Mouse (Mus musculus) cerebellum, adult 11-12 months (tissue): ENCODE results near the gene Rasgef1b.

Experiments used
- DNase-seq: peaks from one replicate; pipeline ENCODE4 v3.0.0; 2022

Gene Rasgef1b

GRCm38 (mm10) chr5:99348257-99348849 is 380.5 kb downstream of the Rasgef1b start:
- DNase-seq = peak; percentile 84

- DNase-seq = no peak
Measured at GRCm38 (mm10) chr5:99342527-99342926, 386.3 kb downstream of the Rasgef1b start.

GRCm38 (mm10) chr5:99340311-99340989 is 388.4 kb downstream of the Rasgef1b start:
- no peak for DNase-seq

GRCm38 (mm10) chr5:99339790-99340189 is 389.1 kb downstream of the Rasgef1b start:
- DNase-seq = no peak

DNA sequence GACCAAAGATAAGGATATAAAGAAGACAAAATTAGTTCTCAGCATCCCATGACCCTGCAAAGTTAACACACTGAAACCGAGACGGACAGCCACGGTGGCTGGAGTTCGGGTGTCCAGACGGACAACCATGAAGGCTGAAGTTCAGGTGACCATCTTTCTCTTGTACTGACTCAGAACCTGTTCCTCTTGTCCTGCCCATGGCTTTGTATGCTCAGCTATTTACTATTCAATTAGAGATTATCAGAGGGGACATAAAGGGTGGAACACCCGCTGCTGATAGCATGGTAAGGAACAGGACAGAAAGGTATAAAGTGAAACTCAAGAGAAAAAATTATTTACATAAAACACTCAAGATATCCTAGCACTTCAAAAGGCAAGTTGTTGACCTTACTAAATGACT is 390.0 kb downstream of the Rasgef1b start:
- DNase-seq = no peak

GRCm38 (mm10) chr5:99336427-99336826 is 392.4 kb downstream of the Rasgef1b start:
- no peak for DNase-seq

DNA sequence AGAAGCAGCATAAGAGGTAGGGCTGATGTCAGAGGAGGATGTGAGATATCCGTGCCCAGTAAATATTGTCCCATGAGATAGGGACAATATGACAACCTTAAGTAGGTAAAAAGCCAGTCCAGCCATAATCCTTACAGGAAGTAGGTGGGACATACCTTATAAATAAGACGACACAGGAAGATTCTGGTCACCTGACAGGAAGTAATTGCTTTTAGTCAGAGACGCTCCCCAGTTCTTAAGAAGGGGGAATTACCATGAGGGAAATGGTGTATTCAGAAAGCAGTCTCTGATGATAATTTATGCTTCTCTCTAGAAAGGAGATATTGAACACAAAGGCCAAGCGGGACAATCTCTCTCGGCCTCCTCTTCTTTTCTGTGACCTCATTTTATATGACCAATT is 394.8 kb downstream of the Rasgef1b start:
- no peak for DNase-seq

DNA sequence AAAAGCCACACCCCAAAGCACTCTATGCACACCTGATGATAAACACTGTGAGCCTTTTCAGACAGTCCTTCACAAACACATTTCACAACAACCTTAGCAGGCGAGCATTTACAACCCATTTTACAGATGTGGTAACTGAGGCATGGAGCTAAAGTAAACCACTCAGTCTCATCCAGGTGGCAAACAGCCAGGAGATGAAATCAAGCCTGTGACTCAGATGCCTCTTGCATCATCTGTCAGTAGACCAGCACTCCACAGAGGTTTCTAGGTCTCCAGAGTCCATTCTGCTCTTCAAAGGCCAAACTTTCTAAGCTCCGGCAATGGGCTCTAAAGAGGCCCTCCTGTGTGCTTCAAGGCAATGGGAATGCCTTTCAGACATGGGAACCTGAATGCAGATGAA is 396.8 kb downstream of the Rasgef1b start:
- DNase-seq = no peak

DNA sequence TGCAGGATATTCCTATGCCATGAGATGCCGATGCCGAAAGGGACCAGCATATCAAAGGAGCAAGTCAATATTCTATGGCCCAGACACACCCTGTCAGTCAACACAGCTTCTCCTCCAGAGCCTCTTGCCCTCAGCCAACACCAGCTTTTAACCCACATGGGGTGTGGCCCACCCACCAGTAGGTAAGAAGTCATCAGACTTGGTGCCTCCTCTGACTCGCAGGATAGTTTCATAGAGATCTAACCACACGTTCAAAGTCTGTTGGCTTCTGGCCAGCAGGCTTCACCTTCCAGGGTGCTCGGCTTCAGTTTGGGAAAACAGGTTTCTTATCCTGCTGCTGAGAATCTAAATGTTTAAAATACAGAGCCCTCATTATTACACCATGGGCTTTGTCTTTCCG is 399.8 kb downstream of the Rasgef1b start:
- no peak for DNase-seq

- DNase-seq = no peak
Measured at GRCm38 (mm10) chr5:99327019-99327418, 401.8 kb downstream of the Rasgef1b start.

DNA sequence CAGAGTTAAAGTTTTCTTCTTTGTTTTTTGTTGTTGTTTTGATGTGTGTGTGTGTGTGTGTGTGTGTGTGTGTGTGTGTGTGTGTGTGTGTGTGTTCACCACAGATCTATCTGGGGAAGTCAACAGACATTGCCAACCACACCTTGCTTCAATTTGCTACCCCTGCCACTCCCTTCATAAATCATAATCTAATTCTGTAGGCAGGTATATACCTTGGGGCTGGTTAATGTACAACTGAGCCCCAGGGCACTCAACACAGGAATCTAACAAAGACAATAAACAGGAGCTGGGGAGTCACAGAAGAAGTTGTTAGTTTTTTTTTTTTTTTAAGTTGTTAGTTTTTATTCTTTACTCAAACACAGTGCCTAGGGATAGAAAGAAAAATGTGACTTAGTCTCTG is 403.6 kb downstream of the Rasgef1b start:
- DNase-seq = no peak

GRCm38 (mm10) chr5:99320783-99321182 is 408.1 kb downstream of the Rasgef1b start:
- DNase-seq = no peak

DNA sequence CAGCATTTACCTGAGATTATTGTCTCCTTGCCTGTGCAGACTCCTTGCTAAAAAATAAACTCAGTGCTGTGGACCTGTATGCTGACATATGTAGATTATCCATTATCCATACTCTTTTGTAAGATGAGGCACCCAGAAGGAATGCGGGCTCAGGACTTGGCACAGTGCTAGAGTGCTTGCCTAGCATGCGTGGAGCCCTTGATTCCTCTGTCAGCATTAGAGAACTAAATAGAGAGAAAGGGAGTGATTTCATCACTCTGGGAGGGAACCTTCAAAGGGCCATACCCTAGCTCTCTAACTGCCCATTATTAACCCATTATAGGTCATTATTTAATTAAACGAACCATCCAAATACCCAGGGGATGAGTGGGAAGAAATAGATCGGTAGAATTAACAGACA is 430.9 kb downstream of the Rasgef1b start:
- DNase-seq = no peak

DNA sequence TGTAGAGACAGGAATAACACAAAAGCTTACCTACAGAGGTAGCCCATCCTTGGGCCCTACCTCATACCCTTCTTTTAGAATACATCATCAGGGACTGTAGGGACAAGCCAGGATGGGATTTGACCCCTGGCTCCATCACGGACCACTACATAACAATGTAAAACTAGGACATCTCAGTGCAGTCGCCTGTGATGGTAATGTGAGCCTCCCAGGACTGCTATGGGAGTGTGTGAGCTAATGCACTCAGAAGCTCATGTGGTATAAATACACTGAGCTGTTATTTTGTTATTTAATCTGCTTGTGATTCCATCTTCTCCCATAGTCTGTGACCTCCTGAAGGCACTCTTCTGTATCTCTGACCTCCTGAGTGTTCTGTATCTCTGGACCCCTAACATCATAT is 432.5 kb downstream of the Rasgef1b start:
- DNase-seq = no peak

- DNase-seq = no peak
Measured at GRCm38 (mm10) chr5:99292287-99292851, 436.5 kb downstream of the Rasgef1b start.

DNA sequence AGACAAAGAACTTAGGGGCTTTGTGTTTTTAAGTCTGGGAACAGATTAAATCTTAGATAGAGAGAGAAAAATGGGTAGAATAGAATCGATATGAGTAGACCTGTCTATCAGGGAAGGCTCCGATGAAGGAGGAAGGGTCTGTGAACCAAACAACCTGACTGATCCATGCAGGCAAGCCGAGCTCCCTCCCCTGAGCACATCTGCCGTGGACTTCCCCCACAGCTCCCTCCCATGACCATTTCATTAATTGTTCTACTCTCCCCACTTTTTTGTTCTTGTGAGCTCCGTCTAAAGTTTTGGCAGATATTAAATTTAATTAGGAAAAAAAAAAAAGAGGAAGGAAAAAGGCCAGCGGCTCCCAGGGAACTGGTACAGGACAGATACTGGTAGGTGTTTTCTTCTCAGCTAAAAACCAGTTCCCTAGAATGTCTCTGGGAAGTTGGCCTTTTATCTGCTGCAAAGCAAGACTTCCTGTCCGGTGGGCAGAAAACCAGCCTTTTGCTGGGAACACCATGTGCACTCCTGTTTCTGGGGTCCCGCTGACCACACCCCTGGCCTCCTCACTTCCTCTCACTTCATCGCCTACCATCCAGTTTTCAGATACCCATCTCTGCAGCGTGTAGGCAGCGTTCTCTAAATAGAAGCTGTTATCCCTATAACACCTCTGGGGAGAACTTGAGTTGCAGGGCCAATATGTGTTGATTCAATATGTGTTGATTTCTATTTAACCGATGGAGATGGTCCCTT is 437.6 kb downstream of the Rasgef1b start:
- no peak for DNase-seq

DNA sequence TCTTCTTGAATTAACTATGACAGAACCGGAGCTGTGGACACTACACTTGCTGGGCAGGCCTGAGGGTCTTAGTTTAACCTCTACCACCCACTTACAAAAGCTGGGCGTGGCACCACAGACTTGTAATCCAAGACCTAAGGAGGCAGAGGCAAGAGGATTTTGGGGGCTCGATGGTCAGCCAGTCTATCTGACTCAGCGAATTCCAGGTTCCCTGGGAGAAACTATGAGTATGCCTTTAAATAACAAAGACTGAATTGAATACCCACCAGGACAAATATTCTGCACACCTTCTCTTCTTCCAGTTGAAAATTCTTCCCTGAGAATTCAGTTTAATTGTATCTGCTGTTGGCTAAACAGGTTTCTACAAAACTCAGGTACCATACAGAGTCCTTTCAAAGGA is 440.6 kb downstream of the Rasgef1b start:
- DNase-seq = no peak

- DNase-seq = no peak
Measured at GRCm38 (mm10) chr5:99287647-99288185, 441.1 kb downstream of the Rasgef1b start.

- no peak for DNase-seq
Measured at GRCm38 (mm10) chr5:99286575-99286974, 442.3 kb downstream of the Rasgef1b start.

DNA sequence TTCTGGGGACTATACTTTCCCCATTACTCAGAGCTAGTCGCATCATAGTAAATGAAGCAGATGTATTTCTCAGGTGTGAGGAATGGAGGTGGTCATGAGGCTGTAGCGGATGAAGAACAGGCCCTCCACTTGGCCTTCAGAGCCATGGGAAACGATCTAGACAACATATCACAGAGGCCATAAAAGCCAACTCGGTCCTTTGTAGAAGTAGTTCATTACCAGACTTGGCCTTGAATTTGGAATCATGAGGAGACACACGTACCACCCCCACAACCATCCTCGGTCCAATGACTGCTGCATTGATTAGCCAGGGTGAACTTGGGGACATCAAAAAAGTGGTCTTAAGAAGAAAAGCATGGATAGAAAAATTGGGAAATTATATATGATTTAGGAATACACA is 442.8 kb downstream of the Rasgef1b start:
- DNase-seq = no peak

GRCm38 (mm10) chr5:99284369-99284768 is 444.5 kb downstream of the Rasgef1b start:
- no peak for DNase-seq

DNA sequence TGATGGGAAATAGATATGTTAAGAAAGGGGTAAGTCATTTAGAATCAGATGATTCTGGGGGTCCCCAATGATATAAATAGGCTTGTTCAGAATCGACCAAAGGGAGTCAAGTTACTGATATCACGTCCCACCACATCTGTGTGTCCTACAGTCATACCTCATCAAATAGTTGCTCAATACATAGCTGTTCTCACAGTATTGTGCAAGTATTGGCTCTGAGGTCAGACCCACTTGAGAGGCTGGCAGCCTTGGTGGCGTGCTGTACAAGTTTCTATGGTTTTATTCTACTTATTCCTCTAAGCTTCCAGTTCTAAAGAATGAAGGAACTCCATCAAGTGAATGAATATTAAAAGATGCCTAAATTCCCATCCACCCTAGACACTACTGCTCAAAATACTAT is 445.2 kb downstream of the Rasgef1b start:
- no peak for DNase-seq

DNA sequence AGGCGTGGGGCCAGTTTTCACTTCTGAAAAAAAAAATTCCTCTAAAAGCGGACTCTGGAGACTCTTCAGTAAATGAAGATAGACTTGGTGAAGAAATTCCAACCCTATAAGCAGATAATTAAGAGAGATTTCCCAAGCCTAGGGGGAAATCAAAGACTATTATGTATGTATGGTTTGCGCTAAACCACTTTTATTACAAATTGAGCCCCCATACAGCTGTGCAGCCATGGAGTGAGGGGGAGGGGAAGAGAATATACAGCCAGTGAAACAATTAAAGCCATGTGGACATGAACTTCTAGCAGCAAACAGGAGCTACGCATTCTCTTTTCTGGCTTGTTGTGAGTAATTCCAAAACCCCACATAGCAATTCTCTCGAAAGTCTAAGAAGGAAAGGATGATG is 448.3 kb downstream of the Rasgef1b start:
- DNase-seq = no peak
